Mouse (Mus musculus): ENCODE results near the gene Gm20388.

- no peak for TF ChIP-seq CTCF (IDR thresholded peaks at IDR 0.05; ENCODE audit: insufficient read depth, low read depth, low read length)
- TF ChIP-seq POLR2A (IDR thresholded peaks at IDR 0.05; ENCODE audit: insufficient read depth, low read depth, low read length): no peak
Measured at GRCm38 (mm10) chr8:120558162-120558561, 647.5 kb downstream of the Gm20388 start.

Data from olfactory bulb, adult 2 months (tissue).